Mouse (Mus musculus) heart, adult 11 months (tissue): ENCODE measurements around the gene Fgd2.
"Not testable (repeated sequence)": the region's sequence is repeated elsewhere in the genome, so short reads cannot be mapped to it uniquely, and the experiment has no call there.

Experiments
- DNase-seq: peaks from one replicate; pipeline ENCODE4 v3.0.0; 2022

Gene Fgd2

GRCm38 (mm10) chr17:29368726-29369125 lies 8.0 kb downstream of the Fgd2 start:
- no peak for DNase-seq

GRCm38 (mm10) chr17:29370984-29371723 lies 10.4 kb downstream of the Fgd2 start:
- peak; percentile 98 for DNase-seq

DNA sequence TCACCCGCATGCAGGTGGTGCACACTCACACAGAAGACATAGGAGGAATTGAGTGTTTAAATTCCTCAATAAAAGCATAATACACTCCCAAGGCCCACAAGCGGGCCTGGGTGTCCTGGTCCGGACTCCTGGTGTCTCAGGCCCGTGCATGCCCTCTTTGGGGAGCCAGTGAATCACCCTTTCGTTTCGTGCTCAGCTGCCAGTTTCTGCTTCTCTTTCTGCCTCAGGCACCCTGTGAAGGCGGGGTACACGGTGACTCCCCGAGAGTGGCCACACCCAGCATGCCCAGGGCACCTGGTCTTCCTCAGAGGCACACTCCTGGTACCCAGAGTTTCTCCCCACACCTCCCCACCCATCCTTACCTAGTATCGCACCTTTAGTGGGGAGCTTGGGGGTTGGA lies 15.2 kb downstream of the Fgd2 start:
- DNase-seq: no peak

DNA sequence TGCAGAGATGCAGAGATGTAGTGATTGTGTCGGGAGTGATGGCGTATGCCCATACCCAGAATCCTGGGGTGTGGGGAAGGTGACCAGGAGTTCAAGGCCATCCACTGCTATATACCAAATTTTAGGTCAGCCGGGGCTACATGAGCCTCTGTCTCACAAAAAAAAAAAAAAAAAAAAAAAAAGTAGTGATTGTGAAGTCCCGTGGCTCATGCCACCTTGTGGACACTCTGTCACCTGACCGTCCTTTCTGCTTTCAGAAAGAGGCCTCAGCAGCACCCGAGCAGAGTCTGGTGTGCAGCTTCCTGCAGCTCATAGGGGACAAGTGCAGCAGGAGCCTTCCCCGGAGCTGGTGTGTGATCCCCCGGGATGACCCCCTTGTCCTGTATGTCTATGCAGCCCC lies 17.3 kb downstream of the Fgd2 start:
- DNase-seq: no peak

- DNase-seq: peak; percentile 96
These were observed 19.5 kb downstream of the Fgd2 start for GRCm38 (mm10) chr17:29380241-29380640.

GRCm38 (mm10) chr17:29381472-29381871 lies 20.8 kb downstream of the Fgd2 start:
- peak; percentile 97 for DNase-seq

- no peak for DNase-seq
These were observed 21.7 kb downstream of the Fgd2 start for GRCm38 (mm10) chr17:29382417-29382816.

GRCm38 (mm10) chr17:29383923-29384322 lies 23.2 kb downstream of the Fgd2 start:
- DNase-seq: no peak

DNA sequence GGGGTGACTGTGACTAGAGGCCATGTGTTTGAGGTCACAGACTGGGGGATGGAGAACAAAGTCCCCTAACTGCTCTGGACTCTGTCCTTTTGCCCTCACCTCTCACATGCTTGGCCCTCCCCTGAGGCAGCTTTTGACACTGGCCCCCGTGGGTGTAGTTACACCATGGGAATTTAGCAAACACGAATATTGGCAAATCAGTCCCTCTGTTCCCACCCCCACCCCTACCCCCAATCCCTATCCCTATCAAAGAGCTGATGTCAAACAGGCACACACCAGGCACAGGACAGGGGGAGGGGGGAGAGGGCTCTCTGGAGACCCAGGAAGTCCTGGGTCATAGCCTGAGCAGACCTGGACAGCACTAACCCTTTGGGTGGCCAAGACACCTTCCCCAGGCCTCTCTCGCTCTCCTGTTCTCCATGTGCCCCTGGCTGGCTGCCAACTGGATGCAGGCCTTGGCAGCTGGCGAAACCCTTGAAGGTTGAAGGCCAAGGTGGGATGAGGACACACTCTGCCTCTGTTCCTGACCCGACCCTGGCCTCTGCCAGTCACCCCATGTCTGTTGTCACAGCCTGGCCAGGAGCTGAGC lies 24.2 kb downstream of the Fgd2 start:
- DNase-seq: peak; percentile 96

DNA sequence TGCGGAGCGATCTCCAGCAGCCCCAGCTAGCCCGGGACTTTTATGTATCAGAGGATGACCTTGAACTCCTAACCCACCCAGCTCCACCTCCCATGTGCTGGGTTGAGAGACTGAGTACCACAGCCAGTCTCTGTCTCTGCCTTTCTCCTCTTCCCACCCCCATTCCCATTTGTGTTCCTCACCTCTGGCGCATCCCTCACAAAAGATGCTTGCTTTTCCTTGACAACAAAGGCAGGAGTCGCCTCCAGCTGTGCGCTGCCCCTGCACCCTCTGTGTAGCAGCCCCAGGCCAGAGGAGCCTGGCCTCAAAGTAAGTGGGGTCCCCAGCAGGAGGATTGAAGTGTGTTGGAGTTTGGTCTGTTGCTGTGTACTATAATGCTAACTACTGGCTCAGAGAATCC lies 25.0 kb downstream of the Fgd2 start:
- no peak for DNase-seq

- no peak for DNase-seq
These were observed 28.3 kb downstream of the Fgd2 start for GRCm38 (mm10) chr17:29388978-29389377.

DNA sequence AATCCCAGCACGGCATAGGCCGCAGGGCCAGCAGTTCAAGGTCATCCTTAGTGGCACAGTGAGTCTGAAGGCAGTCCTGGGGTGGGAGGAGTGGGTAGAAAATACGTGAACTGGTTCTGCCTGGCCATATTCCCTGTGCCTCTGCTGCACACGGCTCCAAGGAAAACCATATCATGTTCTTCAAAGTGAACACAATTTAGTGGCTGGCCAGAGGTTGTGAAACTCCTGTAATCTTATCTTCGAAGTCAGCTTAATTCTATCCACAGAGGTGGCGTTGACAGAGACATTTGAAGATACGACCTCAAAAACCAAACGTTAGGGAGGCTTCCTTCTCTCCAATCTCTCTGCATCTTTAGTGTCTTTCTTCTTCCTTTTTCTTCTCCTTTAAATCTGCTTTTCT lies 30.6 kb downstream of the Fgd2 start:
- no peak for DNase-seq

DNA sequence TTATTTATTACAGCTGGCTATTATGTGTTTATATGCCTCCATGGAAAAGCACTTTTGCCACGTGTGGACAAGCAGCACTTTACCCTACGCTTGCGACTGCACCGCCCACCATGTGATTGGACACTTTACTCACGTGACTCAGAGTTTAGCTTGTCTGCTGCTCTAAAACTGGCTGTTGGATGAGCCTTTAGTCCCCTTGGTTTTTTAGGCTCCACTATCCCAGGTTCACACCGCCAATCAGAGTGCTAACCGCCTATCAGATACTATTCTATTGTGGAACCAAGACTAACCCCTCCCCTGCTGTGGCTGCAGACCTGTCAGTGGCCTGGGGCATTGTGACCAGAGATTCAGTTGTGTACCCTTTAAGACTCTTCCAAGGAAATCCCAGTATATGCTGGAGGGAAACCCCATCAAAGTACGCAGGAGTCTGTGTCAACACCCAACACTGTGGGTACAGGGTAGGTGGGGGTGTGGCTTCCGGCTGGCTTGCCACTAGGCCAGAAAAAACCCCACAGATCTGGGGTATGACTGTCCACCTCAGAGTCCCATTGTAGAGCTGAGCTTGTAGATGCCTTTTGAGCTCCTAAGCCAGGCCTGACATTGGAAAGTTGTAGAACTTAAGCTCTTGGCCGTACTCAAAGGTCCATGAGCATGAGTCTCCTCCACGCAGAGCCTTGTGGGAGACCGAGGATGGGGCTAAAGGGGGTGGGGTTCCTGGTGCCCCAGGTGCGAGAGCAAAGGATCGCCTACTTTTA lies 32.8 kb downstream of the Fgd2 start:
- no peak for DNase-seq

DNA sequence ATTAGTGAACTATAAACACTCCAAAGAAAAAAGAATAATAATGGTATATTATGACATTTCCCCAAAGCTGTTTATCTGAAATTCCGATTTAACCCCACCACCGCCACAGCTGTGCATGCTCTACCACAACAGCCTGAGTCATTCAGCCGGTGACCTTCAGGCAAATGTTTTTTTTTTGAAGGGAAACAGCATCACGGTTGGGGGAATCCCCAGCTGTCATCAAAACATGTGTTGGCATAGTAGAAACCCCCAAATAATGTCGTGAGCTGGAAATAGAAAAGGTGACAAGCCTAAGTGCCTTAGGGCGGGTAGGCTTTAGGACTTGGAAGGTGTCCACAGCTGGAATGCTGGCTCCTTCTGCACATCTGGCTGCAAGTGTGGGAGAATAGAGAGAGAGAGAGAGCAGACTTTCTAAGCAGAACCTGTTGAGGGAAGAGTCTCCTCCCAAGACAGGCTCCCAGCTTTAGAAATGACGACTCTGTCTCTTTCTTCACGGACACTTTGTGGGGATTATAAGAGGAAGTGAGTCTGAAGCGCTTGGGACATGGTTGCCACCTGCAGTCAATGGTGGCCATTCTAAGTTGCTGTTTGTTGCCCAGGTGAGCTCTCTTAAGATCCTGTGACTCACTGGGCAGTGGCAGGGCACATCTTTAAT lies 33.5 kb downstream of the Fgd2 start:
- no peak for DNase-seq

DNA sequence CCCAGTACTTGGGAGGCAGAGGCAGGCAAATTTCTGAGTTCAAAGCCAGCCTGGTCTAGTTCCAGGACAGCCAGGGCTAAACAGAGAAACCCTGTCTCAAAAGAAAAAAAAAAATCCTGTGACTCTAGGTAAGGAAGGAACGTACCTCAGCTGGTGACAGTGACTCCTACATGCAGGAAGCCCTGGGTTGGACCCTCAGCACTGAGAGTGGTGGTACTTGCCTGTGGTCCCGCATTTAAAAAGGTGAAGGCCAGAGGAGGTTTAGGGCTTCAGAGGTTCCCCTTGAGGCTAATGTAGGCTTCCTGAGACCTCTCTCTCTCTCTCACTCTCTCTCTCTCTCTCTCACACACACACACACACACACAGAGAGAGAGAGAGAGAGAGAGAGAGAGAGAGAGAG lies 34.0 kb downstream of the Fgd2 start:
- not testable (repeated sequence) for DNase-seq

DNA sequence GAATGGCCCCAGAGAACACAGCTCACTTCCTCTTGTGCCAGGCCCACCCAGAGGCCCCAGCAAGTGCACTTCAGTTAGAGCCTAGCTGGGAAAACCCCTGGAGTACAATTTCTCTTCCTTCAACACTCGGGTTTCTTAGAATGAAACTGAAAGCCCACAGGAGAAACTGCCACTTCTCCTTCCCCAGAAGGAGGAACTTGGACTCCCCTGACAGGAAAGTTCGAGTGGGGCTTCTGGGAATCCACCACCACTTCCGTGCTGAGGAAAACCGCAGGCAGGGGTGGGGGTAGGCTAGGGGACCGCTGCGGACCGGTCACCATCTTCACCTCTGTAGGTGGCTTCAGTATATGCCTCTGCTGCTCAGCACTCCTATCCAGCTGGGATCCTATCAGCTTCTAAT lies 34.7 kb downstream of the Fgd2 start:
- DNase-seq: peak; percentile 98

DNA sequence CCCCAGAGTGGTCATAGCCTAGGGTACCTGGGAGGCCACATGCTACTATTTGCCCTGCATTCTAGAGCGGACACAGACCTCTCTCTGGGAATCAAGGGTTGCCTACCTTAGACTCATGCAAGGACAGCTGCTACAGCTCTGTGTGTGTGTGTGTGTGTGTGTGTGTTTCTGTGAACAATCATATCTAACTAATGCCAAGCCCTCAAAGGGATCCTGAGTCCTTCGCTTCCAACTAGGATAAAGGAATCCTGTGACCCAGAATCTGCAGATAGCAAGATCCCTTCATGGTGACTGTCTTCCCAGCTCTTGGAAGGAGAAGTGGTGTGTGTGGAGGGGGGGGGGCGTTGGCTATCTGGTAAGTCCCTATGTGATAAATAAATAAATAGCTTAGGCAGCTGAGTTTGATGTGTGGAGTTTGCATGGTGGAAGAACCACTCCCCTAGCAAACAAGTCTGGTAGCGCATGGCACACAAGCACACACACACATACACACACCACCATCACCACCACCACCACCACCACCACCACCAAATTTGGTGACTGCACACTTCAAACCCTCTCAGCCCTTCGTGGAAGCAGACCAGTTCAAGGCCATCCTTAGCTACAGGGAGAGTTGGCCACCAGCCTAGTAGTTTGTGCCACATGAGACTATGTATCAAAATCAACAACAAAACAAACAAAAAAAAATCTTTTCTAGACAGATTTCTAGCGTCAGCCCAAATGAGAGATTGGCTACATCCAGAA lies 35.5 kb downstream of the Fgd2 start:
- peak; percentile 91 for DNase-seq

DNA sequence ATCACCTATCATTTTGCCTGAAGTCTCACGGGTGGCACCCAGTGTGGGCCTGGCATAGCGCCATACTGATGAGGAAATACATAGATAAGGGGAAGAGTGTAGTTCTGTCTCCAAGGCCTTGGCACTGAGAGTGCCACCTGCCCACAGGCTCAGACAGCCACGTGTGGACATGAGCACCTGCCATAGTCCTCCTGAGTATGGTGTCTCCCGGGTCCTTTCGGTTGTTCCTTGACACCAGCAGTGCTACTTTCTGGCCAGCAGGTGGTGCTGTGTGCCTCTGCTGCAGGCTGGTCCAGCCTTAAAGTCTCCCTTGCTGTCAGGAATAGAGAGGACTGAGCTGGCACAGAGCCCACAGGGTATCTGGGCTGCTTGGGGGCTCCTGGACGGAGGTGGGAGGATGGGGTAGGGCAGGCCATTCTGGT lies 36.1 kb downstream of the Fgd2 start:
- peak; percentile 98 for DNase-seq

GRCm38 (mm10) chr17:29397480-29398433 lies 37.0 kb downstream of the Fgd2 start:
- peak; percentile 99 for DNase-seq

DNA sequence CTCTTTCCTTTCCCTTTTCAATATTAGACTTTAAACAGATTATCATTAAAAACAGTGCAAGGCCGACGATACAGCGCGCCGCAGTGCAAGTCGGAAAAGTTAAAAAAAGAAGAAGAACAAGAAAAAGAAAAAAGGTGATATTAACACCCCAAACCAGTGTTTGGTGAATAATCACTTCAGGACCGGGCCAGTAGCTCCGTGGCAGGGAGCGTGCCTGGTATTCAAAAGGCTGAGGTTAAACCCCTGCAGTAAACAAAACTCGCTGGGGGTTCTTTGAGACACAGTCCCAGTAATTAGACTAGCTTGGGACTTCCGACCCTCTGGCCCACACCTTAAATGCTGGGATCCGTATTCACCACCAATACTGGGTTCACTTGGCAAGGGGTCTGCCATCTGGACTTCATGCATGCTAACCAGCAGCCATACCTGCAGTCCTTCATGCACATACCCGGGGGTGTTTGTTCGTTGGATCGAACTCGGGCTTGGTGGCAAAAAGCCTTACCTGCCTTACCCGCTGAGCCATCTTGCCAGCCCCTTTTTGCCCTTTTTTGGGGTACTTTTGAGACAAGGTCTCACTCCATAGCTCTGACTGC lies 37.8 kb downstream of the Fgd2 start:
- DNase-seq: peak; percentile 93
